Mouse (Mus musculus) spleen, adult 2 months (tissue): ENCODE results near the gene Tm9sf2. TPM values are rescaled to one million over a fixed set of nuclear protein-coding genes. Genes with fewer than 3 reads are reported as not detected.

Experiments used
- DNase-seq, 2 experiments: peaks; one replicate each; pipeline versions ENCODE4 v3.0.0 to v3.0.0-alpha.2; 2012 to 2021; ENCODE audit warnings: low spot score in 2 of 2, low read depth in 1 of 2
- H3K27ac ChIP-seq: fragments of 200-500 bp; 2 replicates; pipeline ENCODE4 v1.5.1; 2012; ENCODE audit warnings: low read length, inconsistent platforms; ENCODE audit not compliant: insufficient read depth
- H3K27me3 ChIP-seq: fragments of 200-500 bp; 2 replicates; pipeline ENCODE4 v1.6.1; 2012; ENCODE audit warnings: mild to moderate bottlenecking, moderate library complexity, low read length, inconsistent platforms; ENCODE audit not compliant: control insufficient read depth, insufficient read depth
- H3K36me3 ChIP-seq: fragments of 200-500 bp; 2 replicates; pipeline ENCODE4 v1.6.1; 2012; ENCODE audit warnings: mild to moderate bottlenecking, low read length, inconsistent platforms; ENCODE audit not compliant: control insufficient read depth, insufficient read depth
- H3K4me1 ChIP-seq: fragments of 200-500 bp; 2 replicates; pipeline ENCODE4 v1.6.1; 2011; ENCODE audit warnings: inconsistent platforms; ENCODE audit not compliant: control insufficient read depth, insufficient read depth, insufficient read length
- H3K4me3 ChIP-seq: fragments of 200-500 bp; 2 replicates; pipeline ENCODE4 v1.5.1; 2011; ENCODE audit warnings: mild to moderate bottlenecking, inconsistent platforms; ENCODE audit not compliant: insufficient read depth, insufficient read length; ENCODE audit errors: extremely low read depth
- CTCF ChIP-seq: fragments of 200-500 bp; IDR thresholded peaks from 2 replicates; pipeline ENCODE4 v1.5.1; 2011; ENCODE audit warnings: mild to moderate bottlenecking, inconsistent platforms; ENCODE audit not compliant: insufficient read depth, insufficient read length, insufficient replicate concordance; ENCODE audit errors: extremely low read depth
- POLR2A ChIP-seq: fragments of 200-500 bp; IDR thresholded peaks from 2 replicates; pipeline ENCODE4 v1.6.1; 2011; ENCODE audit warnings: low read depth, low read length, inconsistent platforms
- WGBS: fragments of 180-500 bp; shearing (Covaris S2); methylation state at CpG from one replicate; pipeline ENCODE4 v1.1.7; 2018; 5-methylcytosine and 5-hydroxymethylcytosine counted together
- polyA plus RNA-seq: library from polyadenylated mRNA; depleted of rRNA; stranded (reverse); fragments of >200 nt; gene quantifications from 2 replicates; pipeline ENCODE4 v1.2.3, GENCODE M21; 2012

Gene Tm9sf2
- polyA plus RNA-seq, 1 experiment, result 80.8 TPM

GRCm38 (mm10) chr14:122075485-122076200 lies 31.2 kb upstream of the Tm9sf2 start:
- no peak overlapping the region for H3K4me3 ChIP-seq
- H3K36me3 ChIP-seq, result no peaks in the 10 kb centered on the region
- TF ChIP-seq POLR2A (no peak), CTCF (no peak)
- 84% methylated on average over 21 of the region's 21 CpGs for WGBS
- DNase-seq, result no peak
- H3K4me1 ChIP-seq, result peaks cover 13% of the 10 kb centered on the region; the same call in 1 of the 2 replicates
- H3K27me3 ChIP-seq, result no peaks in the 10 kb centered on the region
- no peak overlapping the region for H3K27ac ChIP-seq

DNA sequence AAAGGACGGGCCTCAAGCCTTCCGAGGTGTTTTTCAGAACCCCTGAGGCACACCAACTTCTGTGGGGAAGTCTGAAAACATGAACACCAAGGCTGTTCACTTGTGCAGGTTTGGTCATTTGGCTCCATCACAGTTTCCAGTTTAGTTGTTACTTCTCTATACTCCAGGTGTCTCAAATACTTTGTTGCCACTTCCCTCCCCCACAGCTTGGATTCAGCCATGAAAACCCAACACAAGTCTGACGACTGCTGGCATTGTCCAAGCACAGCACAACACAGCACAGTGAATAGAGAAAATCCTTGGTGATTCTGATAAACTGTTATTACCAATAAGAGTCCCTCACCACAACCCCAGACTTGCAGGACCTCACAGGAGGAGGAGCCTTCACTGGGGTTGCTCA lies 29.8 kb upstream of the Tm9sf2 start:
- peaks cover 10% of the 10 kb centered on the region; the same call in 1 of the 2 replicates for H3K4me1 ChIP-seq
- no peak for TF ChIP-seq POLR2A
- no peak for TF ChIP-seq CTCF
- no peaks in the 10 kb centered on the region for H3K36me3 ChIP-seq
- DNase-seq, result no peak
- no peak overlapping the region for H3K27ac ChIP-seq
- no peaks in the 10 kb centered on the region for H3K27me3 ChIP-seq
- WGBS, result 73% methylated on average over 3 of the region's 3 CpGs
- no peak overlapping the region for H3K4me3 ChIP-seq

DNA sequence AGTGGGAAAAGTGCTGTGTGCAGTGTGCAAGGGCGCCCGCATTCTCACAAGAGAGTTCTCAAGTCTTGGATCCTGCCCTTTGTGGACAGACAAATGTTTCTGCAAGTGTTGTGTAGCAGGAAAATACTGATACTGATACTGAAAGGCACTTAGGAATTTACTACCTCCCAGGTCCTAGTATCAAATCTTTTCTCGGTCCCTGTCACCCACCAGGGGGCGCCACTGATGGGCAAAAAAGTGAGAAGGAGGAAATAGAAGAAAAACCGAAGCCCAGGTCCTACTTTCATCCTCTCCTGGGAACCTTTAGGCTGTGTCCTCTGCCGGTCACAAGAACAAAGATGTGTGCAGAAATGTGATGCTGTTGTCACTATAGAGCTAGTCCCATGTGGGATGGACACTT lies 27.4 kb upstream of the Tm9sf2 start:
- Histone ChIP-seq H3K27me3 (no peaks in the 10 kb centered on the region), H3K27ac (no peak overlapping the region), H3K4me3 (no peak overlapping the region), H3K36me3 (no peaks in the 10 kb centered on the region), H3K4me1 (no peaks in the 10 kb centered on the region)
- TF ChIP-seq POLR2A, result no peak
- TF ChIP-seq CTCF, result peak; percentile 55; the same call in 1 of the 2 replicates
- peak; percentile 59 to 78 for DNase-seq
- WGBS, result 43% methylated on average over 6 of the region's 6 CpGs

- no peak for TF ChIP-seq POLR2A
- TF ChIP-seq CTCF, result no peak
- H3K27me3 ChIP-seq, result no peaks in the 10 kb centered on the region
- no peaks in the 10 kb centered on the region for H3K36me3 ChIP-seq
- H3K4me3 ChIP-seq, result no peak overlapping the region
- no peak overlapping the region for H3K27ac ChIP-seq
- DNase-seq, result no peak
- H3K4me1 ChIP-seq, result no peaks in the 10 kb centered on the region
- WGBS, result 81% methylated on average over 5 of the region's 5 CpGs
Observed at GRCm38 (mm10) chr14:122079921-122080320, 26.9 kb upstream of the Tm9sf2 start.

- H3K27me3 ChIP-seq, result no peaks in the 10 kb centered on the region
- H3K36me3 ChIP-seq, result no peaks in the 10 kb centered on the region
- no peak overlapping the region for H3K27ac ChIP-seq
- TF ChIP-seq POLR2A (no peak), CTCF (no peak)
- H3K4me1 ChIP-seq, result no peaks in the 10 kb centered on the region
- 32% methylated on average over 3 of the region's 3 CpGs for WGBS
- no peak for DNase-seq
- no peak overlapping the region for H3K4me3 ChIP-seq
Observed at GRCm38 (mm10) chr14:122081308-122081707, 25.5 kb upstream of the Tm9sf2 start.

GRCm38 (mm10) chr14:122083499-122083898 lies 23.3 kb upstream of the Tm9sf2 start:
- TF ChIP-seq POLR2A, result no peak
- TF ChIP-seq CTCF, result no peak
- H3K27ac ChIP-seq, result no peak overlapping the region
- no peaks in the 10 kb centered on the region for H3K27me3 ChIP-seq
- no peak overlapping the region for H3K4me3 ChIP-seq
- H3K4me1 ChIP-seq, result no peaks in the 10 kb centered on the region
- no peaks in the 10 kb centered on the region for H3K36me3 ChIP-seq
- WGBS, result 89% methylated on average over 7 of the region's 7 CpGs
- DNase-seq, result no peak

DNA sequence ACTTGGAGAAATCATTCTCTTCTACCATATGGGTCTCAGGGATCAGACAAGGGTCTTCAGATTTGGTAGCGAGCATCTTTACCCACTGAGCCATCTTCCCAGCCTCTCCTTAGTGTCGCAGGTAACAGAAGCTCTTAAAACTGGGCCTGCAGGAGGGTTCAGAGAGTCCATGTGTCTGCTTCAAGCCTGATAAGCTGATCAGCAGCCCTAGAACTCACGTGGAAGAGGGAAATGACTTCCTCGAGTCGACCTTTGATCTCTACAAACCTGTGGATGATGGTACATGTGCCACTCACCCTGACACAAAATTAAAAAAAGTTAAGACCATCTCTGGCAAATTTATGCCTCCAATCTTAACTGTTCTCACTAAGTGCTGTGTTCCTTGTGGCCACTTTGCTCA lies 18.9 kb upstream of the Tm9sf2 start:
- no peak overlapping the region for H3K4me3 ChIP-seq
- TF ChIP-seq POLR2A, result no peak
- TF ChIP-seq CTCF, result no peak
- H3K36me3 ChIP-seq, result no peaks in the 10 kb centered on the region
- no peak for DNase-seq
- H3K27ac ChIP-seq, result no peak overlapping the region
- no peaks in the 10 kb centered on the region for H3K4me1 ChIP-seq
- no peaks in the 10 kb centered on the region for H3K27me3 ChIP-seq
- 80% methylated on average over 5 of the region's 5 CpGs for WGBS
